Mouse (Mus musculus) C2C12 (cell line): ENCODE measurements around the gene Rab33b.

ENCODE experiments used
- CEBPB ChIP-seq: IDR thresholded peaks from one replicate; pipeline ENCODE4 v1.6.1; 2011; ENCODE audit warnings: low read depth, mild to moderate bottlenecking, control low read depth, moderate library complexity
- CTCF ChIP-seq: IDR thresholded peaks from one replicate; pipeline ENCODE4 v1.5.1; 2011; ENCODE audit not compliant: control insufficient read depth, insufficient read depth, insufficient read length
- MAX ChIP-seq: IDR thresholded peaks from one replicate; pipeline ENCODE4 v1.6.1; 2011; ENCODE audit warnings: mild to moderate bottlenecking, control low read depth
- MYOD1 ChIP-seq: IDR thresholded peaks from one replicate; pipeline ENCODE4 v1.6.1; 2011; ENCODE audit warnings: low read depth; ENCODE audit not compliant: control insufficient read depth, insufficient read length
- USF1 ChIP-seq: IDR thresholded peaks from one replicate; pipeline ENCODE4 v1.6.1; 2011; ENCODE audit warnings: low read depth, mild to moderate bottlenecking, control low read depth, moderate library complexity

DNA sequence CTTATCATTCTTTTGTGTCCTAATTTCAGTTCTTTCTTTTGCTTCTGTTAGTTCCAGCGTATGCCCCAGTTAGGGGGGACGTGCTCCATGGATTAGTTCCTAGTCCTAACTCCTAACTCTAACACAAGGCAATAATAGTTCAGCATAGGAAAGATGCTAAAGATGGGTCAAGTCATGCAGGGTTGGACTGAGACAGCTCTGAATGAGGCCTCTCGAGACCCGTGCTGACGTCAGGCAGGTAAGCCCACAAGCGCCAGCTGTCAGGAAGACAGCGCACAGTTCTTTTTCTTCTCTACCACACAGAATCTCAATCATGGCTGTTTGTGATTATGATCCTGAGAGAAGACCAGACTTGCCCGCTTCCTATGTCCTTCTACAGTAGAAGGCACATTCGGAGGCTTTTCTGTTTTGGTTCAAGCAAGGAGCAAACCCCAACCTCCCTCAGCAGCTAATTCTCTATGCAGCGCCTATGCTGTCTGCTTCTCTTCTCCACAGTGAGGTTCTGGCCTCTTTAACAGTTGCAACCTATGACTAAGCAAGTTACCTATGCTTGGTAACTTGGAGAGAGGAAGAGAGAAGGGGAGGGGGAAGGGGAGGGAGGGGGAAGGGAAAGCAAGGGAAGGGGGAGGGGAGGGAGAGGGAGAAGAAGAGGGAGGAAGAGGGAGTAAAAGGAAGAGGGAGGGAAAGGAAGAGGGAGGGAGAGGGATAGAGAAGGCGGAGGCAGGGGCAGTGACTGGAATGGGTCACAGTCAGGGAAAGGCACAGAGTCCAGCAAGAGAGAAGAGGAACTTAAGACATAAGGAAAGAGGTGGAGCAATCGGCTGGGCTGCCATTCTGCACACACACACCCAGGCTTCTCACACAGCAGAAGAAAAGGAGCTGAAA is 34.4 kb downstream of the Rab33b start:
- no peak for TF ChIP-seq CTCF
- no peak for TF ChIP-seq MYOD1
- no peak for TF ChIP-seq USF1
- TF ChIP-seq CEBPB: no peak
- TF ChIP-seq MAX: no peak
